Mouse (Mus musculus) heart, postnatal 0 days (tissue): Measurements from ENCODE around the gene Ccdc184. TPM values are rescaled to one million over a fixed set of nuclear protein-coding genes. Genes with fewer than 3 reads are reported as not detected.

Experiments used
- ATAC-seq: fragments of 200-750 bp; cut with Nextera tagmentation; 2 replicates; pipeline ENCODE4 v1.8.0; 2017; ENCODE audit warnings: low read depth, moderate number of reproducible peaks, moderate library complexity; ENCODE audit not compliant: insufficient read depth
- DNase-seq: peaks from one replicate; pipeline ENCODE4 v3.0.0-alpha.2; 2016; ENCODE audit warnings: low spot score
- H3K27ac ChIP-seq: fragments of 300-500 bp; sonication (generic); 2 replicates; pipeline ENCODE4 v1.5.1; 2014; ENCODE audit warnings: low read depth, mild to moderate bottlenecking
- H3K27me3 ChIP-seq: fragments of 300-500 bp; sonication (generic); 2 replicates; pipeline ENCODE4 v1.6.1; 2014; ENCODE audit warnings: low read length, mixed read lengths; ENCODE audit not compliant: control insufficient read depth, insufficient read depth
- H3K36me3 ChIP-seq: fragments of 300-500 bp; sonication (generic); replicated peaks from 2 replicates; pipeline ENCODE4 v1.6.1; 2014; ENCODE audit warnings: low read length, mixed read lengths; ENCODE audit not compliant: control insufficient read depth, insufficient read depth
- H3K4me1 ChIP-seq: fragments of 300-500 bp; sonication (generic); 2 replicates; pipeline ENCODE4 v1.6.1; 2014; ENCODE audit warnings: antibody characterized with exemption; ENCODE audit not compliant: control insufficient read depth, insufficient read depth
- H3K4me2 ChIP-seq: fragments of 300-500 bp; sonication (generic); 2 replicates; pipeline ENCODE4 v1.6.1; 2014; ENCODE audit warnings: low read depth, mild to moderate bottlenecking, low read length, moderate library complexity
- H3K4me3 ChIP-seq: fragments of 300-500 bp; sonication (generic); 2 replicates; pipeline ENCODE4 v1.5.1; 2014; ENCODE audit warnings: low read depth, low read length
- H3K9ac ChIP-seq: fragments of 300-500 bp; sonication (generic); replicated peaks from 2 replicates; pipeline ENCODE4 v1.6.1; 2014; ENCODE audit warnings: low read depth, low read length, mixed read lengths
- H3K9me3 ChIP-seq: fragments of 300-500 bp; sonication (generic); replicated peaks from 2 replicates; pipeline ENCODE4 v1.6.1; 2016; ENCODE audit warnings: low read length; ENCODE audit not compliant: control insufficient read depth
- CTCF ChIP-seq: IDR thresholded peaks from 2 replicates; pipeline ENCODE4 v1.5.1; 2016; ENCODE audit warnings: antibody characterized with exemption, control low read depth, low read depth
- EP300 ChIP-seq: IDR thresholded peaks from 2 replicates; pipeline ENCODE4 v1.6.1; 2016; ENCODE audit warnings: antibody characterized with exemption, low read depth
- WGBS: fragments of 180-500 bp; shearing (Covaris S2); extraction: QIAGEN DNeasy Blood & Tissue Kit; methylation state at CpG from one replicate; pipeline ENCODE4 v1.1.7; 2014; 5-methylcytosine and 5-hydroxymethylcytosine counted together
- polyA plus RNA-seq: library from polyadenylated mRNA; unstranded; fragments of >200 nt; fragmentation: Nextera tagmentation; extraction: Ambion mirVana; gene quantifications from 2 replicates; pipeline ENCODE4 v1.2.1, GENCODE M21; 2015
- total RNA-seq: library from RNA; depleted of rRNA; stranded (reverse); fragments of >200 nt; gene quantifications from 2 replicates; pipeline ENCODE4 v1.2.3, GENCODE M21; 2014; ENCODE audit warnings: low replicate concordance; rRNA removed

The Ccdc184 gene
- total and polyA plus RNA-seq, 2 experiments from 2014 or later = 0.63 to 0.92 TPM

GRCm38 (mm10) chr15:98214130-98214529 is 47.2 kb downstream of the Ccdc184 start:
- Histone ChIP-seq H3K4me2 (no peak overlapping the region), H3K4me1 (0 out of 2 replicates have a peak, but pooled peaks cover 10% of the 10 kb centered on the region), H3K27ac (no peak overlapping the region), H3K4me3 (no peak overlapping the region), H3K9me3 (no peaks in the 10 kb centered on the region), H3K36me3 (no peaks in the 10 kb centered on the region), H3K9ac (no peak overlapping the region), H3K27me3 (no peaks in the 10 kb centered on the region)
- no peak for DNase-seq
- no peak for ATAC-seq
- TF ChIP-seq EP300 (no peak), CTCF (no peak)
- 48% methylated on average over 5 of the region's 5 CpGs for WGBS

Other genes with a start within 250 kb of the Ccdc184 start
- gene Tmem106c, start 203.0 kb upstream of the Ccdc184 start, total RNA-seq = 20.3 and 94.1 TPM in 2 replicates
- 33.1 and 34.3 TPM in 2 replicates for gene Tmem106c, start 203.0 kb upstream of the Ccdc184 start, polyA plus RNA-seq
- gene Col2a1, start 162.5 kb upstream of the Ccdc184 start, total RNA-seq = 0.38 and 0.66 TPM in 2 replicates
- gene Col2a1, start 162.5 kb upstream of the Ccdc184 start, polyA plus RNA-seq = 0.18 and 0.22 TPM in 2 replicates
- 216 and 219 TPM in 2 replicates for gene Pfkm, start 74.6 kb upstream of the Ccdc184 start, total RNA-seq
- 205 and 213 TPM in 2 replicates for gene Pfkm, start 74.6 kb upstream of the Ccdc184 start, polyA plus RNA-seq
- gene Senp1, start 73.4 kb upstream of the Ccdc184 start, total RNA-seq = 13.3 and 16.7 TPM in 2 replicates
- 8.0 and 10.1 TPM in 2 replicates for gene Senp1, start 73.4 kb upstream of the Ccdc184 start, polyA plus RNA-seq
- gene Asb8, start 1.5 kb upstream of the Ccdc184 start, total RNA-seq = 99.6 and 158 TPM in 2 replicates
- 95.6 and 111 TPM in 2 replicates for gene Asb8, start 1.5 kb upstream of the Ccdc184 start, polyA plus RNA-seq
- gene Olfr288, start 28.4 kb downstream of the Ccdc184 start, total RNA-seq = not detected in 2 replicates
- not detected in 2 replicates for gene Olfr288, start 28.4 kb downstream of the Ccdc184 start, polyA plus RNA-seq
- gene Gm44579, start 53.8 kb downstream of the Ccdc184 start, total RNA-seq = not detected in 2 replicates
- not detected in 2 replicates for gene Gm44579, start 53.8 kb downstream of the Ccdc184 start, polyA plus RNA-seq
- gene Olfr287, start 53.9 kb downstream of the Ccdc184 start, total RNA-seq = not detected in 2 replicates
- not detected in 2 replicates for gene Olfr287, start 53.9 kb downstream of the Ccdc184 start, polyA plus RNA-seq
- gene Olfr286, start 67.3 kb downstream of the Ccdc184 start, total RNA-seq = not detected in 2 replicates
- not detected in 2 replicates for gene Olfr286, start 67.3 kb downstream of the Ccdc184 start, polyA plus RNA-seq
- gene H1fnt, start 90.1 kb downstream of the Ccdc184 start, total RNA-seq = not detected in 2 replicates
- gene H1fnt, start 90.1 kb downstream of the Ccdc184 start, polyA plus RNA-seq = not detected in 2 replicates
- gene Zfp641, start 129.0 kb downstream of the Ccdc184 start, total RNA-seq = 2.3 and 3.6 TPM in 2 replicates
- gene Zfp641, start 129.0 kb downstream of the Ccdc184 start, polyA plus RNA-seq = 1.5 and 1.6 TPM in 2 replicates
- gene Olfr285, start 150.2 kb downstream of the Ccdc184 start, total RNA-seq = not detected in 2 replicates
- not detected in 2 replicates for gene Olfr285, start 150.2 kb downstream of the Ccdc184 start, polyA plus RNA-seq
- gene Olfr284, start 173.8 kb downstream of the Ccdc184 start, total RNA-seq = not detected in 2 replicates
- not detected in 2 replicates for gene Olfr284, start 173.8 kb downstream of the Ccdc184 start, polyA plus RNA-seq
- not detected in 2 replicates for gene Olfr283, start 213.8 kb downstream of the Ccdc184 start, total RNA-seq
- not detected in 2 replicates for gene Olfr283, start 213.8 kb downstream of the Ccdc184 start, polyA plus RNA-seq